Mouse (Mus musculus) hindbrain, embryonic 10.5 days (tissue): ENCODE data around the gene Man1a. TPM values are rescaled to one million over a fixed set of nuclear protein-coding genes. Genes with fewer than 3 reads are reported as not detected.

Experiments
- DNase-seq: peaks from one replicate; pipeline ENCODE4 v3.0.0-alpha.2; 2017; ENCODE audit warnings: low spot score
- H3K27ac ChIP-seq: fragments of 300-500 bp; sonication (generic); 2 replicates; pipeline ENCODE4 v1.5.1; 2016; ENCODE audit warnings: mild to moderate bottlenecking, moderate library complexity
- H3K27me3 ChIP-seq: fragments of 300-500 bp; sonication (generic); 2 replicates; pipeline ENCODE4 v1.6.1; 2016; ENCODE audit warnings: mild to moderate bottlenecking; ENCODE audit not compliant: poor library complexity, insufficient read depth, severe bottlenecking
- H3K36me3 ChIP-seq: fragments of 300-500 bp; sonication (generic); 2 replicates; pipeline ENCODE4 v1.6.1; 2016; ENCODE audit warnings: mild to moderate bottlenecking, moderate library complexity
- H3K4me1 ChIP-seq: fragments of 300-500 bp; sonication (generic); replicated peaks from 2 replicates; pipeline ENCODE4 v1.6.1; 2016; ENCODE audit warnings: mild to moderate bottlenecking
- H3K4me3 ChIP-seq: fragments of 300-500 bp; sonication (generic); 2 replicates; pipeline ENCODE4 v1.5.1; 2016; ENCODE audit warnings: mild to moderate bottlenecking, moderate library complexity
- H3K9me3 ChIP-seq: fragments of 300-500 bp; sonication (generic); 2 replicates; pipeline ENCODE4 v1.6.1; 2016; ENCODE audit warnings: mild to moderate bottlenecking, moderate library complexity
- WGBS: fragments of 180-500 bp; shearing (Covaris S2); methylation state at CpG from one replicate; pipeline ENCODE4 v1.1.7; 2016; 5-methylcytosine and 5-hydroxymethylcytosine counted together
- polyA plus RNA-seq: library from polyadenylated mRNA; unstranded; fragments of >200 nt; fragmentation: Nextera tagmentation; extraction: Ambion mirVana; gene quantifications from 2 replicates; pipeline ENCODE4 v1.2.1, GENCODE M21; 2016

The Man1a gene
- polyA plus RNA-seq, 1 experiment from 2014 or later = 2.1 TPM

GRCm38 (mm10) chr10:53859879-53860278 is 216.5 kb downstream of the Man1a start:
- Histone ChIP-seq H3K36me3 (no peaks in the 10 kb centered on the region), H3K9me3 (no peaks in the 10 kb centered on the region), H3K4me3 (no peak overlapping the region), H3K27me3 (no peaks in the 10 kb centered on the region), H3K27ac (no peak overlapping the region), H3K4me1 (no peaks in the 10 kb centered on the region)
- WGBS = 68% methylated on average over 1 of the region's 1 CpGs
- DNase-seq = no peak

DNA sequence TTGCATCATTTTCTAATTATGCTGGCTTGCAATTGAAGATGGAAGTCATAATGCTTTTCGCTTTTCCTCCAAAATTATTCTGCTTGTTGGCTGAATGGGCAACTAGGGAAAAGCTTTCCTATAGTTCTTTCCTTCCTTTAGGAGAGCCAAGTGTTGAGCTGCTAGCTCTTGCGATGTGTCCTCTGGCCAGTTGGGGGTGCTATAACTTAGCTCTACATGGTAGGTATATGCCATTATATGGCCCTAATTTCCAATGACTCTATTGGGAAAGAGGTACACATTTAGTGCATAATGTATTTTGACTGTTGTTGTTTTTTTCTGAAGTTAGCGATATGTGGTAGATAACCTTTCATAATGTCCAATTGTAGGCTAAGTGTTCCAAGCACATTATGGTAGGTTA is 217.2 kb downstream of the Man1a start:
- 79% methylated on average over 3 of the region's 3 CpGs for WGBS
- DNase-seq = no peak
- Histone ChIP-seq H3K9me3 (no peaks in the 10 kb centered on the region), H3K4me3 (no peak overlapping the region), H3K4me1 (no peaks in the 10 kb centered on the region), H3K27me3 (no peaks in the 10 kb centered on the region), H3K36me3 (no peaks in the 10 kb centered on the region), H3K27ac (no peak overlapping the region)
